Mouse (Mus musculus): ENCODE results near the gene Ppp6r3.

Gene Ppp6r3

DNA sequence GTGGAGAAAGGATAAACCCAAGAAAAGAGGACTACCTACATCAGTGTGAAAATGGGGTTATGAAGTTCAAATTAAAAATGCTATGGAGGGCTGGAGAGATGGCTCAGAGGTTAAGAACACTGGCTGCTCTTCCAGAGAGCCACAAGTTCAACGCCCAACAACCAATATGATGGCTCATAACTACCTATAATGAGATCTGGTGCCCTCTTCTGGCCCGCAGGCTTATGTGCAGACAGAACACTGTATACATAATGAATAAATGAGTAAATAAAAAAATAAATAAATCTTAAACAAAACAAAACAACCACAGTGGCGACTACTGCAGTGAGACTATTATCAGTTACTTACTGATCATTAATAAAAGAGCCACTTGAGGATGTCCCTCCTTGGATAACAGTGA lies 78.3 kb downstream of the Ppp6r3 start:
- DNase-seq = no peak

DNA sequence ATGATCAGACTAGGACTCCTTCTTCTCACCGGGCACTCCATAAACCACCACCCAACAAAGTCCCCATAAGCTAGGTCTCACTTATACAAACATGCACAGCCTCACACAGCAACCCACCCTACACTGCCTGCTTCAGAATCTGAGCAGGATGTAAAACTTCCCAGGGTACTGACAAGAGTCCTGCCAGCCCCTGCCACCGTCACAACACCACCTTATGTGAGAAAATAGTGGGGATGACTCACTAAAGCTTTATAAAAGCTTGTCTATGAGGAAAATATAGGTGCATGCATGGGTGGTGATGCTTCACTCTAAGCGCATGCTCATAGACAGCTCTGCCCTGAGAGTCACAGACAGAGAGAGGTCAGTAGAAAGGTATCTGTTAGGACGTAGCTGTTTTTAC lies 85.7 kb downstream of the Ppp6r3 start:
- no peak for DNase-seq

- no peak for DNase-seq
Observed at GRCm38 (mm10) chr19:3482831-3483230, 92.7 kb downstream of the Ppp6r3 start.

DNA sequence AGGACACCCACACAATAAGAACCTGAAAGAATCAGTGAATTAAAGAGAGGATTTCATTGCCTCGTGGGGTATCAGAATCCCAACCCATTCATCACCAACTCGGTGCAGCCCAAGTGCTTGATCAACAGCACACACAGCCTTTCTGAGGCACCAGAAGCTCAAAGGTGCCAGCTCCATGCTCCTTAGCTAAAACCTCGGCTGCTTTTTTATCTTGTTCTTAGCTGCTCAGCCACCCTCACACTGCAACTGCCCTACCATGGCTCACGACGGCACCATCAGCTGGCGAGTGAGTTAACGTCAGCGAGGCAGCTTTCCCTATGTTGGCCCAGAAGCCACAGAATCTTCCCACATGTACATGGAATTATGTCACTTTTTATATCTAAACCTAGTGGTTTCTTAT lies 95.4 kb downstream of the Ppp6r3 start:
- no peak for DNase-seq

GRCm38 (mm10) chr19:3476996-3477395 lies 98.6 kb downstream of the Ppp6r3 start:
- DNase-seq = no peak

GRCm38 (mm10) chr19:3471218-3471617 lies 104.3 kb downstream of the Ppp6r3 start:
- no peak for DNase-seq

DNA sequence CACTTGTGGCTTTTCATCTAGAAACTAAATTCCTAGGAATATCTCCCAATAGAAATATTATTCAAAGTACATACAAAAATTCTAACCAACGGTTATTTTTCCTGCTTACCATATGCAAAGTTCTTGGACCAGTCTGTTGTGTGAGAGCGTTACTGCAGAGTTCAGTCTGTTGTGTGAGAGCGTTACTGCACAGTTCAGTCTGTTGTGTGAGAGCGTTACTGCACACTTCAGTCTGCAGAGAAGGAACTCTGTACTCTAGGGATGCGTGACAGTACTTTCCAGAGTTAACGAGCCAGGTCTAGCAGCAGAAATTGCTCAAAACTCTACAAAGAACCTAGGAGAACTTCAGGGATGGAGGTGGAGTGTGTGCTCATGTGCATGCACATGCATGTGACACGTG lies 108.0 kb downstream of the Ppp6r3 start:
- DNase-seq = no peak

- no peak for DNase-seq
Observed at GRCm38 (mm10) chr19:3459986-3460385, 115.6 kb downstream of the Ppp6r3 start.

DNA sequence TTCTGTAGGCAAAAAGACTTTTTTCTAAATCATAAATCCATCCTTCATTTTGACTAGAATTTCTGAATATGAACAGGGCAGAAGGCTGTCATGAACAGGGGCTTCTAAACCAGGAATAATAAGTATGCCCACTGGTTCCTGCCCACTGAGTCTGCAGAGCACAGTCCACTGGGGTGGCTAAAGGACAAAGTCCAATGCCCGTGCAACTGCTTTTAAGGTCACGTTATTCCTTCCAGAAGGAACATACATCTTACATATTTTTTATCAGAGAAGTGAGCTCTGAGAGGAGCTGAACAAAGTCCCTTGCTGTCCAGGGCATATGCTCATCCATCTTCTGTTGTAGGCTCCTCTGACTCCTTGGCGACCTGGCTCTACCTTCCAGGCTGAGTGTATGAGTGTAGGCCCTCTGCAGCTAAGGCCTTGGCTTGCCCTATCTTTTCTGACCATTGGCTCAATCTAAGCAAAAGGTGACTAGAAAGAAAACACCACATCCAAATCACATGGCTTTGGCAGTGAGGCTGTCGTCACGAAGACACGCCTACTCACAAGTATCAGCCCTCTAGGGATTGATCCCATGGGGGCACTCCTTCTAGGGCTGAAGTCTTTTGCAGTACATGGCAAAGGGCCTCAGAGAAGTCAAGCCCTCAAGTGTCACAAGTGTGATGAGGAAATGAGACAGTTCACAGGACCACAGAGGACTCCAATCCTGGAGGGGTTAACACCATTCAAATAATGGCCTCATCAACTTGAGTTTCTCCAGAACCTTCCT lies 117.0 kb downstream of the Ppp6r3 start:
- no peak for DNase-seq

- DNase-seq = no peak
Observed at GRCm38 (mm10) chr19:3457700-3458099, 117.8 kb downstream of the Ppp6r3 start.

DNA sequence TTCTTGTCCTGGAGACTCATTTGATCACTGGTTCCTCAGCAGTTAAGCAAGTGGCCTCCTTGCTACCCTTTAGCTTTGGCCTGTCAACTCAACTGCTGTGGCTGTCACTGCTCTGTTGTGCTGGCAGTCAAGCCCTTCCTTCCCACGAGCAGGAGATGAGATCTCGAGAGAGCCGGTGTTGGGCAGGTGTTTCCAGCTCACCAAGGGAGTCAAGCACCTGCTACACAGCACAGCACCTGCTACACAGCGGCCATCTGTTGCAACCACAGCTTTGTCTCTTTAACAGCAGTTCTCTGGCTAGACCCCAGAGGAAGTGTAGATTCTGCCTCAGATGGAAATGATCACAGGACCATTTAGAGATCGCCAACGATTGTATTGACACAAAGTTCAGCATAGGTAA lies 123.9 kb downstream of the Ppp6r3 start:
- DNase-seq = no peak

DNA sequence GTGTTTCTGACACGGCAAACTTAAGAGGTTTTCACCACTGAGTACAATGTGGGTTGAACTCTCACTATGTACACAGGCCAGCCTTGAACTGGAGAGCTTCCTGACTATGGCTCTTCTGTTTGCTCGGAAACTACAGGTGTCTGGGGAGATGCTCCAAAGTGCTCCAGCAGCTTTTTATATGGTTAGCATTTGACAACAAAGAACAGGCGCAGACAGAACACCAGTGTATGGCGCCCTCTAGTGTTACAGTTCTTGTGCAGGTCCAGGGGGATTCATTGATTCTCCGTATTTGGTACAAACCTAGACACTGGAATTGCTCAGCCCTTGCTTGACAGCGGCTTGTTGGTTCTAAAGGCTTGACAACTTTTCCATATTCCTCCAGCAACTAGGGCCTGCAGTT lies 124.4 kb downstream of the Ppp6r3 start:
- peak; percentile 77 for DNase-seq

- no peak for DNase-seq
Observed at GRCm38 (mm10) chr19:3450714-3451113, 124.8 kb downstream of the Ppp6r3 start.

DNA sequence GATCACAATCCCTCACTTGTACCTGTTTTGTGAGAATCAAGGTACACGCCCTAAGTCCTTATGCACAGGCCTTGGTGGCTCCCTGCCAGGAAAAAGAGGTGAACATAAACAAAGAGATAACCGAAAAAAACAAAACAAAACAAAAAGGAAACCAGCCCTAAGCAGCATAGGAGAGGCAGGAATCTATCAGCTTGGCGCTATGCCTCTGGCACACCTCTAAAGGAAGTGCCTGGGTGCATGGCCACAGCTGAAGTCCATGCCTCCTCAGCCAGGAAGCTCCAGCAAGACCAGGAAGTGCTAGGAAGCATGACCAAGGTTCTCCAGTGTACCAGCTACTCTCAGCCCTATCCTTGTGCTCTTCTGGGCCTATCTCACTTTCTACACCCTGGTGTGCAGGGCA lies 126.3 kb downstream of the Ppp6r3 start:
- peak; percentile 28 for DNase-seq

DNA sequence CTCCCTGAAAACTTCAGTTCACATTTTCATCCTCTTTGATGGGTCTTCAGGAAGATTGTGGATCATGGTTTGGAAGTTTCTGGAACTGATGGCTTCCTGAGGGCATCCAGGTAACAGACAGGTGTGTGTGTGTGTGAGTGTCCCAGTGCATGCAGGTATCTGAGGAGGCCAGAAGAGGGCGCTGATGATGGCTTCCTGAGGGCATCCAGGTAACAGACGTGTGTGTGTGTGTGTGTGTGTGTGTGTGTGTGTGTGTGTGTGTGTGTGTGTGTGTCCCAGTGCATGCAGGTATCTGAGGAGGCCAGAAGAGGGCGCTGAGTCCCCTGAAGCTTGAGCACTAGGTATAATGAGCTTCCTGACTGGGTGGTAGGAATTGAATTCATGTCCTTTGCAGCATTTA lies 128.2 kb downstream of the Ppp6r3 start:
- DNase-seq = no peak

DNA sequence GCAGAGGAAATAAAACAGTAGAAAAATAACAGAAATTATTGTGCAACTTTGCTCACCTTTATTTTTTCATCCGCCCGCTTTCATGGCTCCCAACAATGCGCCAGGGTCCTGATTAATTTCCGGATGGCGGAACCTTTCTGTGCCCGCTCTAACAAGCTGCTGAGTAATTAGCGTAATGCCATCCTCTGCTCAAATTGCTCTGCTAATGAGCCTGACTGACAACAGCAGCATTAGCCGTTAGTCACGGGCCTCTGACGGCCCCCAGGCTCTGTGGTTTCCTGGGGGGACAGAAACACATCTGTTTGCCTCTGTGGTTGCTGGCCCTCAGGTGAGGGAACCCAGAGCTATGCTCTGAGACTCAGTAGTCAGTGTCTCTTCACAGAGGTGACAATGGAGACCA lies 134.5 kb downstream of the Ppp6r3 start:
- DNase-seq = no peak

GRCm38 (mm10) chr19:3440667-3441066 lies 134.9 kb downstream of the Ppp6r3 start:
- DNase-seq = no peak

- no peak for DNase-seq
Observed at GRCm38 (mm10) chr19:3437980-3438379, 137.6 kb downstream of the Ppp6r3 start.

DNA sequence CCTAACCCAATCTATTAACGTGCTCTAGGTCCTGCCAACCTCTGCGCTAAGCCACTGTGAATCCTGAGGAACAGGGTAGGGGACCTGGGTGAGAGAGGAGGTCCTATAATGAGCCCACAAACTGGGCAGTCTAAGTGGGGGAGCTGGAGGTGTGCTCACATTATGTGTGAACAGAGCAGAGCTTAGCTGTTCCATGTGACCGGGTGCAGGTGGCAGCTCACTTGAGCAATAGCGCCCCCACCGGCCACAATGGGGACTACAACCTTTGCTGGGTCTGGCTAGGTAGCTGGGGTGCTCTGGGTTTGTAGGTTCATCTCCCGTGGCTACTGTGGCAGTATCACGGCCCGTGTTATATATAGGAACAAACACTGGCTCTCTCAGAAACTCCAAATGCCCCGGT lies 138.7 kb downstream of the Ppp6r3 start:
- peak; percentile 45 for DNase-seq

DNA sequence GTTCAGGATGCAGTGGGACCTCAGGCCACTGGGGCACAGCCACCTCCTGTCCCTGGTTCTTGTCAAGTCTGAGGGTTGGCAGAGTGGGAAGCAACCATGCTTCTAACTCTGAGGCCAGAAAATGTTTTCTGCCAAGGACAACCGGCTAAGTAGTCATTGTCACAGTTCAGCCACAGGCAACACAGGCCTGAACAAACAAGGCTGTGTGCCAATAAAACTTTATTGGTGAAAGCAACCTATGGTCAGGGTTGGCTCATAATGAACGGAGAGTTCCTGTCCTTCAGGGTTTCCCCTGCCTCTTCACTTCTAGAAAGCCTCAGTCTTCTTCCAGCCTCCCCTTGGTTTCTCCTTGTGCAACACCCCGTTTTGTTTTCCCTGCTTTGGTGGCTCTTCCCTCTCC lies 139.7 kb downstream of the Ppp6r3 start:
- DNase-seq = no peak

DNA sequence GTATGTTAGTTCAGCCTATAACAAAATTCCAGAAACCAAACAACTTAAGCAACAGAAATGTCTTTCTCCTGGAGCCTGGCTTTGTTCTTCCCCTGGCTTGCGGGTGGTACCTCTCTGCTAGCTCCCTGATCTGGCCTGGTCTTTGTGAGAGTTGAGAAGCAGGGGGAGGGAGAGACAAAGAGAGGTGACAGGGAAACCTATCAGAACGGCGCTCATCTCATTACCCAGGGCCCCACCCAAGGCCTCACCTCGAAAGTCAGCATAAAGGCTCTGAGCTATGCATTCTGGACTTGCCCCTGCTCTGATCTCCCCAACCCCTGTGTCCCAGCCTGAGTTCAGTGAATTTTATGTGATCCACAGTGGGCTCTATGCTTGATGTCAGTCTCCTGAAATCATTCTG lies 140.9 kb downstream of the Ppp6r3 start:
- DNase-seq = no peak

DNA sequence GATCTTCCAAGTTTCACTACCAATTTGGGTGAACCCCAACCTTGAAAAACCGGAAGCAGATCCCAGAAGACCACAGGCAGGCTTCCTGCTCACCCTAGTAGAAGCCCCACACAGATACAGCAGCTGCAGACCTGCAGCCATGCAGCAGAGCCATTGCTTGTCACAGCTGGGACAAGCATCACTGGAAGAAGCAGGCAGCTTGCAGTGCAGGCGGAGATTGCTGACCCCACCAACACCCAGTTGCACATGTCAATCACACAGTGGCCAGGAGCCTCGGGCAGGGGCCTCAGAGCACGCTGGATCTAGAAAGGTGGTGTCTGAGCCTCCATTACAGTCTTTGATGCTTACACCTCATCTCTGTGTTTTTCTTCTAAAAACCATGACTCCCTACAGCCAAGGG lies 141.4 kb downstream of the Ppp6r3 start:
- DNase-seq = no peak

- no peak for DNase-seq
Observed at GRCm38 (mm10) chr19:3431969-3432368, 143.6 kb downstream of the Ppp6r3 start.

GRCm38 (mm10) chr19:3431066-3431465 lies 144.5 kb downstream of the Ppp6r3 start:
- no peak for DNase-seq

DNA sequence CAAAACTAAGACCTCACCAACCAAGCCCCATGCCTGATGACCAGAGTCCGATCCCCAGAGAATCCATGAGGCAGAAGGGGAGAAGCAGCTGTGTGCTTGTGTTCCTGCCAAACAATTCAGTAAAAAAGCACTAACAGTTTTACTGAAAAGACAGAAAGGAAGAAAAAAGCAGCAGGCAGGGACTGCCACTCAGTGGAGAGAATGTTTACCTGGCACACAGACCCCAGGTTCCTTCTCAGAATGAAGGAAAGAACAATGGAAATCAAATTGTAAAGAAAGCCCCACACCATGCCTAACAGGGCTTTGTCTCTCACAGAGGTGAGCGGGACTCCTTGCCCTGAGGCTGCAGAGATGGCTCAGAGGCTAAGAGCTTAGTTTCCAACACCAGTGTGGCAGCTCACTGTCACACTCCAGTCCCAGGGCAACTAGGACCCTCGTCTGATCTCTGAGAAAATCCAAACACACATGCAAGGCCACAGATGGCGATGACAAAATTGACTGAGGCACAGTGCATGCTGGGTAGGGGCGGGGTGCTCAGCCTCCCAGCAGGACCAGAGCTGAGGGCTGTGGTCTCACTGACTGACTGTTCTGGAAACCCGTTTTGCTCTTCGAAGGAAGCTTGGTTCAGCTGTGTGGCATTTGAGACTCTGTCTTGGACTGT lies 146.3 kb downstream of the Ppp6r3 start:
- DNase-seq = no peak

Data from lung, postnatal 14 days (tissue).